Mouse (Mus musculus): ENCODE data around the gene Gatb.

The Gatb gene

GRCm38 (mm10) chr3:85592640-85593252 is 18.8 kb downstream of the Gatb start:
- DNase-seq (ENCODE audit: low read depth, low spot score) = no peak

DNA sequence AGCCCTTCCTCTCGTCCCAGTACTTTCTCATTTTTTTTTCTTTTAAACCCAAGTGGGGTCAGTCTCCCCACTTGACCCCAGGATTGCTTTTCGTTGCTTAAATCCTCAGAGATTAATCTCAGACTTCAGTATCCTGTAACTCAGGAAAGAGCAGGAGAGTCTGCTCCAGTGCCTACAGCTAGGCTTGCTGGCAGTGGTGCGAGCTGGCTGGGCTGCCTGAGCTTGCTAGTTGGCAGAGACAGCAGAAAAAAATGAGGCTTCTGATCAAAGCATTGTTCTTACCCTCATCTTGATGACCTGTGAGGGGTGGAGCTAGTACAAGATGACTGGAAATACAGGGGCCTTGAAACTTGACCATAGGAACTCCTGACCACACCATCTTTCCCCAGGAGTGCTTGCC is 20.5 kb downstream of the Gatb start:
- no peak for DNase-seq (ENCODE audit: low read depth, low spot score)

GRCm38 (mm10) chr3:85599526-85599925 is 25.6 kb downstream of the Gatb start:
- no peak for DNase-seq (ENCODE audit: low read depth, low spot score)

- DNase-seq (ENCODE audit: low read depth, low spot score) = no peak
These were observed 28.0 kb downstream of the Gatb start for GRCm38 (mm10) chr3:85601841-85602305.

GRCm38 (mm10) chr3:85603811-85604210 is 29.9 kb downstream of the Gatb start:
- no peak for DNase-seq (ENCODE audit: low read depth, low spot score)

DNA sequence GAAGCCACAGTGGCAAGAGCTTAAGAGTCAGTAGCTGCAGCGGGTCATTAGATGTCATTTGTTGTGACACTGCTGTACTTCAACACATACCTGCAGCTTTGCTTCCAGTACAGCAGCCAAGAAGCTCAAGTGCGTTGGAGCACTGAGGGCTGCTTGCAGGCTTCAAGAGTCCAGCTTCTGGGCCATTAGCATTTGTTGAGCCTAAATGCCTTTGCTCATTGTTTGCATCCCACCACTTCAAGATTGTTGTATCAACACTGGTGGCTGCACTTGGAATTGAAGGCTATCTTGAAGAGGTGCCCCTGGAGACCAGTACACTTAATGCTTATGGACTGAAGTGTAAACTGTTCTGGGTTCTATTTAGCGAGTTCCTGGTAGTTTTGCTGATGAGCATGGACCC is 33.0 kb downstream of the Gatb start:
- DNase-seq (ENCODE audit: low read depth, low spot score) = no peak

- DNase-seq (ENCODE audit: low read depth, low spot score) = no peak
These were observed 33.8 kb downstream of the Gatb start for GRCm38 (mm10) chr3:85607753-85608152.

DNA sequence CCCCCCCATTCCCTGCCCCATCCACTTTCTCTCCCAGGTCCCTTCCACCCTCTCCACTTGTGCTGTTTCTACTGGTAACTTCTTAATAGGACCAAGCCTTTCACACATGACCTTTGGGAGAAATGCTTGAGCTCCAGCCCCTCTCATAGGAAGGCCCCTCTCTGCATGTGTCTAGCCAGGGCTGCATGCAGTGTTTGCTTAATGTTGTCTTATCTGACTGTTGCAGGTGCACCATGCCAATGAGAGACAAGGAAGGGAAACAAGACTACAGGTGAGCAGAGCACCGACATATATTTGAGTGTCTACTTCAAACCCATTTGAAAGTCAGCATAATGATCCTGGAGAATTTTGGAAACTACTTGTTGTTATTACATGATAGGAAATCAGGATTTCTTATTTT is 42.5 kb downstream of the Gatb start:
- DNase-seq (ENCODE audit: low read depth, low spot score) = no peak

DNA sequence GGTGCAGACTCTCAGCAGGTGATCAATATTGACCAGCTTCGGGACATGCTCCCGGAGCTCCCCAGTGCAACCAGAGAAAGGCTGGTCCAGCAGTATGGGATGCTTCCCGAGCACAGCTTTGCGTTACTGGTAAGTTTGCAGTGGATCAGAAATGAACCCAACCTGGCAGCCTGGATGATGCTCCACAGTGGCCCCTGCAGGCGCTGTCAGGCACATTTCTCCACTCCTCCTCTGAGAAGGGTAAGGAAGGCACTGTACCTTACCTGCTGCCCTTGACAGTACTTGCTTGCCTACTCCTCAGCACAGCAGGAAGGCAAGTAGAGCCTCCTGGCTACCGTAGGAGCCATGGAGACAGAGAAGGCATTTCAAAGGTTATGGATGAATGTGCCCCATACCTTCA is 45.0 kb downstream of the Gatb start:
- no peak for DNase-seq (ENCODE audit: low read depth, low spot score)

GRCm38 (mm10) chr3:85619345-85619744 is 45.4 kb downstream of the Gatb start:
- no peak for DNase-seq (ENCODE audit: low read depth, low spot score)

- DNase-seq (ENCODE audit: low read depth, low spot score) = no peak
These were observed 45.8 kb downstream of the Gatb start for GRCm38 (mm10) chr3:85619751-85620150.

DNA sequence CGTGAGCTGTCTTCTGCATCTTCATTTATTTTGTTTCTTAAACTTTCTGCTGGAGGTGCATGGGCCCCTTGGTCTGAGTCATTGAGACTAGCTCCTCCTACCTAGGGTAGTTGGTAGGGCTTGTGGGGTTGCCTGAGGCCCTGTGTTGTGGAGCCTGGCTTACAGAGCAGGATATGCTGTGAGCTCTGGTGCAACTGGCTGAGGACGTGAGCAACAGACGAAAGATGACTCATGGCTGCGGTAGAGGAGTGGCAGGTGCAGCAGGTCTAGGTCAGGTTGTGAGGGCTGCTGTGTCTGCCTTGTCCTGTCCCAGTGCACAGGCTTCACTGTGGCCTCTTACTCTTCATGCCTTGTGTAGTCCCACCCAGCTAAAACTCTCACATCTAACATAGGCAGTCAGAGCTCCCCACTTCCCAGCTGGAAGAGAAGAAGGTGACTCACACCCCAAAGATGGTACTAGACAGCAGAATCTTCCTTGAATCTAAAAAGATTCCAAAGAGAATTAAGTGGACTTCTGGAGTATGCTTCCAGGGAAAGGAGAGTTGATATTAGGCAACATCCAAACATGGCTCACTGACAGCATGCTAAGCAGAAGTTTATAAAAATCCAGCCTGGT is 56.1 kb downstream of the Gatb start:
- no peak for DNase-seq (ENCODE audit: low read depth, low spot score)

DNA sequence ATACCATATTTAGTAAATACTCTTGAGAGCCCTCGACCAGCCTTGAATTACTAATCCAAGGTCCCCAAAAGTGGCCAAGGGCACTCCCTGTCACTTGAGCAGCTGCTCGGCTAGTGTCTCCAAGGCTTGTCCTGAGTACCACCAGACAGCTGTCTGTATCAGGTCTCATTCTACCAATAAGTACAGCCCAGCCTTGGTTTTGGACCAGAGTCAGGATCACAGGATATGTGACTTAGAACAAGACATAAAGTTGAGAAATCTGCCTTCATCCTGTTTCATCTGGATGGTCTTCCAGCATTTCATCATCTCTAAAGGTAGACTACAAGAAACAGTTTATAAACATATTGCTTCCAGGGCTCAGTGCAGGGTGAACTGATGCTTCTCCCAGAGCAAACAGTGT is 59.8 kb downstream of the Gatb start:
- no peak for DNase-seq (ENCODE audit: low read depth, low spot score)

- no peak for DNase-seq (ENCODE audit: low read depth, low spot score)
These were observed 60.6 kb downstream of the Gatb start for GRCm38 (mm10) chr3:85634389-85635125.

GRCm38 (mm10) chr3:85635126-85635419 is 61.2 kb downstream of the Gatb start:
- no peak for DNase-seq (ENCODE audit: low read depth, low spot score)

DNA sequence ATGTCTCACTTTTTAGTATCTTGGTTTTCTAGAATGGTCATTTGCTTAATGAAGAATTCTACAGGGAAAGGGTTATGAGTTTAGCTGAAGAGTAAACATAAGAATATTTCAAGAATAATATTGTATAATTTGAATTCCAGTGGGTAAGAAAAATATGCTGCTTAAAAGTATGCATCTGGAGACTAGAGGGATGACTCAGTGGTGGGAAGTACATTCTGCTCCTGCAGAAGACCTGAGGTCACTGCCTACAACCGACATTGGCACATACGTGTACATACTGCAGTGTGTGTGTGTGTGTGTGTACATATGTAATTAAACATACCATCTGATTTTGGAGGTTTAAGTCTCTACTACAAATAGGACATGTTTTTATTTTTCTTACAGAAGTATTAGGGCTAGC is 61.7 kb downstream of the Gatb start:
- no peak for DNase-seq (ENCODE audit: low read depth, low spot score)

DNA sequence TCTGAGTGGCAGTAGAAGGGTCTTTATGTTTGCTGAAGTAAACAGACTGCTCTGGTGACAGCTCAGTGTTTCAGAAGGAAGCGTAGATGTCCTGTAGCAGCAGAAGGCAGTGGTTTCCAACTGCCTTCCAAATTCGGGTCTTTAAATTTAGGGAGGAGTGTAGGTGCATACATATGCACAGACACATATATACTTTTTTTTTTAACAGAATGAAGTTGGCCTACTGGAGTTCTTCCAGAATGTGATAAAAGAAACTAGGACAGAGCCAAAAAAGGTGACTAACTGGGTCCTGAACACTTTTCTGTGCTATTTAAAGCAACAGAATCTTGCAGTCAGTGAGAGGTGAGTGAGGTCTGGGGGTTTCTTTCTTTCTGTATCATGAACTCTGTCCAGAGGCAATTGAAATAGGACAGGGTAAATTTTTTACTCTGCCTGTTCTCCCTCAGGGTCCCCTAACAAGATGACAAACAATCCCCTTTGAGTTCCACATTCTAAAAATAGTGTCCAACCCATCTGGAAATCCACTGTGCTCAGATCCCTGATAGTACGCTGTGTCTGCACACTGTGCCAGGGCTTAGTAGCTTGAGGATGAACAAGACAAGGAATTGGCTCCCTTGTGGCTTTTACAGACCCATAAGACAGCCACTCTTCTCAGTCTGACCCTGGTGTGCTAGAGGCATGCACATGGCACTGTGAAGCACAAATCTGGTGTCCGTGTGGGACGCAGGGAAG is 63.0 kb downstream of the Gatb start:
- no peak for DNase-seq (ENCODE audit: low read depth, low spot score)

DNA sequence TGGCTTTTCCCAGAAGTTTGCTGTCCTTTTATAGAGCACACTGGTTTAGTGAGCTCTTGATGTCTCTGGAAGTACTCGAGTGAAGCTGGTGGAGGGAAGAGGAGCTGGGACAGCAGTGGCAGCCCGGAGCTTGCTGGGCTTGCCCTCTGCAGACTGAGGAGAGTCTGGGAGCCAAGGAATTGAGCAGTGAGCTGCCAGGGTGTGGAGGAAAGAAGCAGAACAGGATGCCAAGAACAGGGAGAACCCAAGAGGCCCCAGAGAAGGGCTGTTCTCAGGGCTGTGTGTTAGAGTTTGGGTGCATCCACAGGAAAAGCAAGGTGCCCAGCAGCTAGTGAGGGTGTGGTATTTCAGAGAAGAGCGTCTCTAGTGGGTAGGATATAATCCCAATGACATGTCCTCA is 67.8 kb downstream of the Gatb start:
- no peak for DNase-seq (ENCODE audit: low read depth, low spot score)

GRCm38 (mm10) chr3:85644814-85645213 is 70.9 kb downstream of the Gatb start:
- no peak for DNase-seq (ENCODE audit: low read depth, low spot score)

DNA sequence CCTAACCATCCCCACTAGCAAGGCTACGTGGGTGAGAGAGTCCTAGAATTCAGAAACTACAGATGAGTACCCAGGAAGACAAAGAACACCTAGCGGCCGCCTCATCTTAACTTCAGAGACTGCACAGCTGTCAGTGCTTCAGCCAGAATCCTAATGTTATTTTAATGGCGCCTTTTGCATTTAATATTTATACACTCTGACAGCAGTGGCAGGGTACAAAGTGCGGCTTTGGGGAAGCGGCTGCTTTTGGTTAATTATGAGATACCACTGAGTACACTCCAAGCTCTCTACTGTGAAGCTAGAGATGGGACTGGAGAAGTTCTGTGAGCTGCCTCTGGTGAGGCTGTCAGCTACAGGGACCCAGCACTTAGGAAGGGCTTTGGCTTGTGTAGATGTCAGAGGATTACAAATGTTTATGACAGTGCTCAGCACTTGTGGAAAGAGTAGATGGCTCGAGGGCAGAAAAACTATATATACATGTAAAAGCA is 71.6 kb downstream of the Gatb start:
- no peak for DNase-seq (ENCODE audit: low read depth, low spot score)

DNA sequence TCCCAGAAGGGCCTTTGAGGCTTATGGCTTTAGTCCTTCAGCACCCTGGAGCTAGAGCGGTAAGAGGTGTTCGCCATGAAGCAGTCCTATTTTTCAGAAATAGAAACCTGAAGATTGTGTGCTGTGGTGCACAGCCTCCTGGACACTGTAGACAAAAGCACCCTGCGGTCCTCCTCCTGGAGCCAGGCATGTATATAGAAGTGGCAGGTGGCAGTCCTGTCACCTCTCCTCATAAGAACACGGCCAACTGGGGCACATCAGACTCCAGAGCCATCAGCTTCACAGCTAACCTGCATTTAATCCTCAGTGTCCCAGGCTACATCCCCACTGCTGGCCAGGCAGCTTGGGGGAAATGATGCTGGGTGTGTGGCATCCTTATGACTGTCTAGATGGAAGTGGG is 75.3 kb downstream of the Gatb start:
- no peak for DNase-seq (ENCODE audit: low read depth, low spot score)
